8 mouse cellular contexts compared by ENCODE assay signal in genomic region chrX:20662317-20662715, GRCm38 (mm10). TPM values are rescaled to one million over a fixed set of nuclear protein-coding genes. Genes with fewer than 3 reads are reported as not detected.
DNase-seq lines count a peak whose midpoint lies in the region; ATAC-seq and TF ChIP-seq lines count a peak whose summit lies in the region.

No protein-coding gene starts in this region.

- H3K79me2 ChIP-seq in myocyte (ENCODE audit: control insufficient read depth, insufficient read depth): peaks cover 42% of the 10 kb centered on the region

- TF ChIP-seq POLR2A in myocyte (IDR thresholded peaks at IDR 0.05; ENCODE audit: insufficient read length, low read depth): no peak

- intact Hi-C loops in gastrocnemius, postnatal 14 days (cut with DNase I; ENCODE audit: low total_unique reads): no loop called here

- 23% methylated on average over 5 of the region's 5 CpGs for WGBS in embryonic facial prominence, embryonic 12.5 days
- 15% methylated on average over 5 of the region's 5 CpGs for WGBS in hindbrain, embryonic 11.5 days

- no peaks in the 10 kb centered on the region for H3K4me1 ChIP-seq in embryonic facial prominence, embryonic 12.5 days
- H3K4me1 ChIP-seq in hindbrain, embryonic 11.5 days (replicated peaks; ENCODE audit: control insufficient read depth, insufficient read depth, low read length): no peaks in the 10 kb centered on the region

- H3ac ChIP-seq in myocyte (ENCODE audit: control insufficient read depth, insufficient read length): peak overlapping the region; percentile 65

- no peaks in the 10 kb centered on the region for H3K36me3 ChIP-seq in embryonic facial prominence, embryonic 12.5 days
- H3K36me3 ChIP-seq in hindbrain, embryonic 11.5 days (ENCODE audit: control insufficient read depth, insufficient read depth, low read length): no peaks in the 10 kb centered on the region
- no peaks in the 10 kb centered on the region for H3K36me3 ChIP-seq in myocyte (ENCODE audit: control insufficient read depth, insufficient read depth)

- ATAC-seq in embryonic facial prominence, embryonic 12.5 days (ENCODE audit: insufficient number of reproducible peaks, insufficient read depth, low FRiP score, low TSS enrichment): 0 out of 2 replicates have a peak, but pooled peaks have one; percentile 2
- peak; percentile 77 for ATAC-seq in hindbrain, embryonic 11.5 days (ENCODE audit: low FRiP score)

- H3K4me3 ChIP-seq in embryonic facial prominence, embryonic 12.5 days: no peak overlapping the region
- H3K4me3 ChIP-seq in hindbrain, embryonic 11.5 days (ENCODE audit: low read depth, low read length): no peak overlapping the region
- peak overlapping the region; percentile 95 for H3K4me3 ChIP-seq in myocyte

- DNase-seq in layer of hippocampus, adult 9-11 months: peak; percentile 3
- no peak for DNase-seq in layer of hippocampus, postnatal 25 days (ENCODE audit: extremely low spot score in 1 of 2, low spot score in 1 of 2)
- no peak for DNase-seq in hindbrain, embryonic 11.5 days (ENCODE audit: low spot score)
- no peak for DNase-seq in urinary bladder, postnatal 36 days (ENCODE audit: low spot score in 2 of 2)
- no peak for DNase-seq in thymus, postnatal 4 days
- no peak for DNase-seq in gastrocnemius, postnatal 14 days

- no peaks in the 10 kb centered on the region for H3K9me3 ChIP-seq in embryonic facial prominence, embryonic 12.5 days
- H3K9me3 ChIP-seq in hindbrain, embryonic 11.5 days (ENCODE audit: control insufficient read depth, low read length): no peaks in the 10 kb centered on the region

- no peak overlapping the region for H3K27ac ChIP-seq in embryonic facial prominence, embryonic 12.5 days
- peak overlapping the region; percentile 61 for H3K27ac ChIP-seq in hindbrain, embryonic 11.5 days (ENCODE audit: low read depth, low read length)

- no peak overlapping the region for H3K4me2 ChIP-seq in embryonic facial prominence, embryonic 12.5 days (replicated peaks)
- H3K4me2 ChIP-seq in hindbrain, embryonic 11.5 days (replicated peaks; ENCODE audit: low read depth, low read length): no peak overlapping the region
- peak overlapping the region; percentile 34 for H3K4me2 ChIP-seq in myocyte (ENCODE audit: low read depth)

- no peak overlapping the region for H3K9ac ChIP-seq in embryonic facial prominence, embryonic 12.5 days
- no peak overlapping the region for H3K9ac ChIP-seq in hindbrain, embryonic 11.5 days (ENCODE audit: low read depth, low read length)

- no peaks in the 10 kb centered on the region for H3K27me3 ChIP-seq in embryonic facial prominence, embryonic 12.5 days
- H3K27me3 ChIP-seq in hindbrain, embryonic 11.5 days (ENCODE audit: control insufficient read depth, insufficient read depth, low read length): no peaks in the 10 kb centered on the region
- H3K27me3 ChIP-seq in myocyte (ENCODE audit: control insufficient read depth, insufficient read depth, insufficient read length): no peaks in the 10 kb centered on the region

TF ChIP-seq in myocyte, 11 proteins besides CTCF, POLR2A, EP300 and RAD21:
- TF ChIP-seq CEBPB (IDR thresholded peaks at IDR 0.05; ENCODE audit: insufficient read depth, poor library complexity, severe bottlenecking): no peak
- TF ChIP-seq SRF (IDR thresholded peaks at IDR 0.05; ENCODE audit: control insufficient read depth, insufficient read length, low read depth): no peak
- no peak for TF ChIP-seq E2F4 (IDR thresholded peaks at IDR 0.05; ENCODE audit: insufficient read depth)
- TF ChIP-seq MYOG (IDR thresholded peaks at IDR 0.05; ENCODE audit: control insufficient read depth in 1 of 3, insufficient read depth in 1 of 3, insufficient read length in 2 of 3, low read depth in 2 of 3): no peak
- no peak for TF ChIP-seq MYOD1 (IDR thresholded peaks at IDR 0.05; ENCODE audit: control insufficient read depth in 1 of 3, insufficient read length in 2 of 3, low read depth in 2 of 3)
- no peak for TF ChIP-seq REST (IDR thresholded peaks at IDR 0.05; ENCODE audit: insufficient read depth, insufficient read length)
- no peak for TF ChIP-seq TCF3 (IDR thresholded peaks at IDR 0.05; ENCODE audit: insufficient read length, low read depth)
- TF ChIP-seq MAX (IDR thresholded peaks at IDR 0.05; ENCODE audit: low read depth): no peak
- TF ChIP-seq POLR2AphosphoS2 (IDR thresholded peaks at IDR 0.05; ENCODE audit: insufficient read length, low read depth): no peak

RNA-seq across cellular contexts. Expression of gene Uba1, which starts 4.2 kb away (rescaled TPM):
- 100 to 1,000 TPM; 365 to 398 TPM for total RNA-seq in layer of hippocampus, postnatal 25 days (2021)
- polyA plus RNA-seq in embryonic facial prominence, embryonic 12.5 days (2016; fragmentation: Nextera tagmentation; extraction: Ambion mirVana): 249 and 252 TPM in 2 replicates
- 248 and 285 TPM in 2 replicates for polyA plus RNA-seq in hindbrain, embryonic 11.5 days (2014; fragmentation: Nextera tagmentation; extraction: Ambion mirVana)
- polyA plus RNA-seq in myocyte (2012; fragmentation: generic; extraction: Trizol): 353 TPM
- total RNA-seq in gastrocnemius, postnatal 14 days (2021): 100 to 1,000 TPM; 154 to 161 TPM

RNA-seq across cellular contexts. Expression of gene Cdk16, which starts 25.4 kb away (rescaled TPM):
- total RNA-seq in layer of hippocampus, postnatal 25 days (2021): 100 to 1,000 TPM; 251 to 255 TPM
- 139 and 145 TPM in 2 replicates for polyA plus RNA-seq in embryonic facial prominence, embryonic 12.5 days (2016; fragmentation: Nextera tagmentation; extraction: Ambion mirVana)
- polyA plus RNA-seq in hindbrain, embryonic 11.5 days (2014; fragmentation: Nextera tagmentation; extraction: Ambion mirVana): 94.6 and 100 TPM in 2 replicates
- polyA plus RNA-seq in myocyte (2012; fragmentation: generic; extraction: Trizol): 113 TPM
- total RNA-seq in gastrocnemius, postnatal 14 days (2021): 100 to 1,000 TPM; 122 TPM

RNA-seq across cellular contexts. Expression of gene Usp11, which starts 41.4 kb away (rescaled TPM):
- total RNA-seq in layer of hippocampus, postnatal 25 days (2021): 100 to 1,000 TPM; 104 TPM
- polyA plus RNA-seq in embryonic facial prominence, embryonic 12.5 days (2016; fragmentation: Nextera tagmentation; extraction: Ambion mirVana): 68.4 and 68.6 TPM in 2 replicates
- polyA plus RNA-seq in hindbrain, embryonic 11.5 days (2014; fragmentation: Nextera tagmentation; extraction: Ambion mirVana): 76.7 and 87.5 TPM in 2 replicates
- 24.5 TPM for polyA plus RNA-seq in myocyte (2012; fragmentation: generic; extraction: Trizol)
- total RNA-seq in gastrocnemius, postnatal 14 days (2021): 1 to 10 TPM; 3.1 to 3.4 TPM

RNA-seq across cellular contexts. Expression of gene Ndufb11, which starts 44.9 kb away (rescaled TPM):
- 100 to 1,000 TPM; 152 to 186 TPM for total RNA-seq in layer of hippocampus, postnatal 25 days (2021)
- polyA plus RNA-seq in embryonic facial prominence, embryonic 12.5 days (2016; fragmentation: Nextera tagmentation; extraction: Ambion mirVana): 207 and 208 TPM in 2 replicates
- polyA plus RNA-seq in hindbrain, embryonic 11.5 days (2014; fragmentation: Nextera tagmentation; extraction: Ambion mirVana): 200 and 208 TPM in 2 replicates
- 367 TPM for polyA plus RNA-seq in myocyte (2012; fragmentation: generic; extraction: Trizol)
- total RNA-seq in gastrocnemius, postnatal 14 days (2021): 100 to 1,000 TPM; 322 to 386 TPM

RNA-seq across cellular contexts. Expression of gene Rbm10, which starts 45.0 kb away (rescaled TPM):
- 10 to 100 TPM; 46.7 to 48.1 TPM for total RNA-seq in layer of hippocampus, postnatal 25 days (2021)
- 76.5 and 77.7 TPM in 2 replicates for polyA plus RNA-seq in embryonic facial prominence, embryonic 12.5 days (2016; fragmentation: Nextera tagmentation; extraction: Ambion mirVana)
- 55.7 and 64.3 TPM in 2 replicates for polyA plus RNA-seq in hindbrain, embryonic 11.5 days (2014; fragmentation: Nextera tagmentation; extraction: Ambion mirVana)
- polyA plus RNA-seq in myocyte (2012; fragmentation: generic; extraction: Trizol): 38.1 TPM
- total RNA-seq in gastrocnemius, postnatal 14 days (2021): 10 to 100 TPM; 13.4 to 14.3 TPM
